Mouse (Mus musculus): ENCODE measurements around the gene Lgr5. TPM values are rescaled to one million over a fixed set of nuclear protein-coding genes. Genes with fewer than 3 reads are reported as not detected.

The Lgr5 gene
- total RNA-seq (2015; ENCODE audit: low replicate concordance), result 0.72 and 0.84 TPM in 2 replicates
- 0.26 and 1.4 TPM in 2 replicates for total RNA-seq (2017; ENCODE audit: low replicate concordance)

GRCm38 (mm10) chr10:115587301-115587969 is at the start of gene Lgr5:
Gene Lgr5, minus strand, starts transcription at chr10:115587780.
- ATAC-seq (replicated peaks; ENCODE audit: low FRiP score, poor library complexity, severe bottlenecking), result no peak

- no peak for ATAC-seq (replicated peaks; ENCODE audit: low FRiP score, poor library complexity, severe bottlenecking)
Observed at GRCm38 (mm10) chr10:115626678-115627077, 39.1 kb upstream of the Lgr5 start.

GRCm38 (mm10) chr10:115624957-115625356 is 37.4 kb upstream of the Lgr5 start:
- no peak for ATAC-seq (replicated peaks; ENCODE audit: low FRiP score, poor library complexity, severe bottlenecking)

- ATAC-seq (replicated peaks; ENCODE audit: low FRiP score, poor library complexity, severe bottlenecking), result no peak
Observed at GRCm38 (mm10) chr10:115623956-115624671, 36.5 kb upstream of the Lgr5 start.

- ATAC-seq (replicated peaks; ENCODE audit: low FRiP score, poor library complexity, severe bottlenecking), result no peak
Observed at GRCm38 (mm10) chr10:115623481-115623880, 35.9 kb upstream of the Lgr5 start.

- no peak for ATAC-seq (replicated peaks; ENCODE audit: low FRiP score, poor library complexity, severe bottlenecking)
Observed at GRCm38 (mm10) chr10:115618288-115618856, 30.8 kb upstream of the Lgr5 start.

GRCm38 (mm10) chr10:115617456-115618287 is 30.1 kb upstream of the Lgr5 start:
- no peak for ATAC-seq (replicated peaks; ENCODE audit: low FRiP score, poor library complexity, severe bottlenecking)

GRCm38 (mm10) chr10:115595748-115596147 is 8.2 kb upstream of the Lgr5 start:
- no peak for ATAC-seq (replicated peaks; ENCODE audit: low FRiP score, poor library complexity, severe bottlenecking)

- ATAC-seq (replicated peaks; ENCODE audit: low FRiP score, poor library complexity, severe bottlenecking), result no peak
Observed at GRCm38 (mm10) chr10:115593651-115594050, 6.1 kb upstream of the Lgr5 start.

GRCm38 (mm10) chr10:115593221-115593620 is 5.6 kb upstream of the Lgr5 start:
- ATAC-seq (replicated peaks; ENCODE audit: low FRiP score, poor library complexity, severe bottlenecking), result no peak

- ATAC-seq (replicated peaks; ENCODE audit: low FRiP score, poor library complexity, severe bottlenecking), result no peak
Observed at GRCm38 (mm10) chr10:115587979-115588378, 399 bp upstream of the Lgr5 start.

GRCm38 (mm10) chr10:115586246-115587231 is 1.0 kb downstream of the Lgr5 start:
- ATAC-seq (replicated peaks; ENCODE audit: low FRiP score, poor library complexity, severe bottlenecking), result no peak

GRCm38 (mm10) chr10:115585491-115586245 is 1.9 kb downstream of the Lgr5 start:
- ATAC-seq (replicated peaks; ENCODE audit: low FRiP score, poor library complexity, severe bottlenecking), result no peak

GRCm38 (mm10) chr10:115584656-115585055 is 2.9 kb downstream of the Lgr5 start:
- ATAC-seq (replicated peaks; ENCODE audit: low FRiP score, poor library complexity, severe bottlenecking), result no peak

- ATAC-seq (replicated peaks; ENCODE audit: low FRiP score, poor library complexity, severe bottlenecking), result no peak
Observed at GRCm38 (mm10) chr10:115583071-115583470, 4.5 kb downstream of the Lgr5 start.

- ATAC-seq (replicated peaks; ENCODE audit: low FRiP score, poor library complexity, severe bottlenecking), result no peak
Observed at GRCm38 (mm10) chr10:115581971-115582370, 5.6 kb downstream of the Lgr5 start.

GRCm38 (mm10) chr10:115579494-115579893 is 8.1 kb downstream of the Lgr5 start:
- ATAC-seq (replicated peaks; ENCODE audit: low FRiP score, poor library complexity, severe bottlenecking), result no peak

- no peak for ATAC-seq (replicated peaks; ENCODE audit: low FRiP score, poor library complexity, severe bottlenecking)
Observed at GRCm38 (mm10) chr10:115579076-115579475, 8.5 kb downstream of the Lgr5 start.
